Mouse (Mus musculus): ENCODE data around the gene Rnf145.

DNA sequence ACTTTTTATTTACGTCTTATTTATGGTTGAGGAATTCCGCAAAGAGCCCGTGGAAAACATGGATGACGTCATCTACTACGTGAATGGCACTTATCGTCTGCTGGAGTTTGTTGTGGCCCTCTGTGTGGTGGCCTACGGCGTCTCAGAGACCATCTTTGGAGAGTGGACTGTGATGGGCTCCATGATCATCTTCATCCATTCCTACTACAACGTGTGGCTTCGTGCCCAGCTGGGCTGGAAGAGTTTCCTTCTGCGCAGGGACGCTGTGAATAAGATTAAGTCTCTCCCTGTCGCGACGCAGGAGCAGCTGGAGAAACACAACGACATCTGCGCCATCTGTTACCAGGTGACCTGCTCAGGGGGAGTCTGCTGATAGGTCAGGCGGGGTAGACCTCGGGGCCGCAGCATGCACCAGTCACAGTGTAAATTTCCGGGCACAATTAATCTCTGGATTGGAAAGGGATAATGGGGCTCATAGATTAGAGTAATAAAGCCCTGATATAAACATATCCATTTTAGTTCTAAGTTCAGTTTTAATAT lies 42.8 kb downstream of the Rnf145 start:
- TF ChIP-seq TAL1 (IDR thresholded peaks at IDR 0.05; ENCODE audit: low read length) (no peak), GATA1 (IDR thresholded peaks at IDR 0.05; ENCODE audit: low read length) (no peak)
